Mouse (Mus musculus): ENCODE data around the gene Esm1.
"Not testable (repeated sequence)": the region's sequence is repeated elsewhere in the genome, so short reads cannot be mapped to it uniquely, and the experiment has no call there.

Esm1 gene

DNA sequence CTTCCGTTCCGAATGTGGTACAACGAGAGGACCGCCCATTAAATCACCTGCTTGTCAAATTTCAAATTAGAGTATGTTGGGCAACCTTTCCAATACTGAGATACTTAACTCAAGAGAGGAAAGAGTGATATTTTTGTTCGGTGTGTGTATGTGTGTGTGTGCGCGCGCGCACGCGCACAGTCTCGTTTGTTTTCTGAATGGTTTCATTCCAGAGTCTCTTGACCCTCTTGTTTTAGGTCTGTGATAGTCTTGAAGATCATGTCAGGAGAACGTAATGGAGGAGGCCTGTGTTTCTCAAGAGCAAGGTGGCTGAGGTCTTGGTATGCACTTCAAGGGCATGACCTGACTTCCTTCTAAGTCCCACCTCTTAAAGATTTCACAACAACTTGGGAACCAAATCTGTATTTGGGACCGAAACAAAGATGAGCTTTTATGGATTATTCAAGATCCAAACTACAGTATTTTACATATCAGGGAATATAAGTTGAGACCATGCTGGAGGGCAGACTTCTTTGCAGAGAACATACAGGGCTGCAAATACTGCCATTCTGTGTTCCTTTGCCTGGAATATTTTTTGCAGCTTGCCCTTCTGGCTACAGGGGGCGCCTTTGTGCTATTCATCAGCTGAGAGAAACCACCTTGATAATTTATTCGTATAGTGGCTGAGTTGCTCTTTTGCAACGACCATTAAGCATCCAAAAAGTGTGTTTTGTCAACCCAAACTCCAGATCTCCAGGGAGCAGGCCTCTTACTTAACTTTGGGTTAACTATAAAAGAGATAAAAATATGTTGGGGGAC, 18.4 kb downstream of the Esm1 start:
- DNase-seq = peak; percentile 40

DNA sequence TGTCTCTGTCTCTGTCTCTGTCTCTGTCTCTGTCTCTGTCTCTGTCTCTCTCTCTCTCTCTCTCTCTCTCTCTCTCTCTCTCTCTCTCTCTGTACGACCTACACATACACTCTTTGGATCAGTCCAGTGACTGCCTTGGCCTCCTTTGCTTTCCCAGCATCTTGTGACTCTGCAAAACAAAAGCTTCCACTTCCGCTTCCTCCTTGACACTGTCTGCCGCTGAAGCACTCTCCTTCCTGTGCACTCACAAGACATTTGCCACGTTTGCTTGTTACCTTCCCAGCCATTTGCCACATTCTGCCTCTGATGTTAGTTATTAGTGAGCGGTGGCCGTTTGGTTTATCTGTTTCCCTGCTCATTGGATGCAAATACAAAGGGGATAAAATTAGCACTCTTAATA, 32.7 kb downstream of the Esm1 start:
- DNase-seq = no peak

DNA sequence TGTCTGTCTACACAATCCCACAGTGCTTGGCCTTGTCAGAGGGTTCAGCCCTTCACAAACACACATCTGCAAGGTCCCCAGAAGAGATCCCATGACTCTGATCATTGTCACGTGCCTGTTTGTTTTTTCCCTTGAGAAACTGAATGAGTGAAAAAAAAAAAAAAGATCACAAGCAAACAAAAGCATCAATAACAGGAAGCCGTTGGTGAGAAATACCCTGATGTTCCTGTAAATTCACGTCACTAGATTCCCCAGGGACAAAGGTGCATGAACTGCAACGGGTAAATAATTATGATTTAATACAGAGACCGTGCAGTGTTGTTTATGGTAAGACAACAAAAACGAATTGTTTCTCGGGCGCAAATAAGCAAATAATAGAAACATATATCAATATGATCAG, 35.6 kb downstream of the Esm1 start:
- no peak for DNase-seq

DNA sequence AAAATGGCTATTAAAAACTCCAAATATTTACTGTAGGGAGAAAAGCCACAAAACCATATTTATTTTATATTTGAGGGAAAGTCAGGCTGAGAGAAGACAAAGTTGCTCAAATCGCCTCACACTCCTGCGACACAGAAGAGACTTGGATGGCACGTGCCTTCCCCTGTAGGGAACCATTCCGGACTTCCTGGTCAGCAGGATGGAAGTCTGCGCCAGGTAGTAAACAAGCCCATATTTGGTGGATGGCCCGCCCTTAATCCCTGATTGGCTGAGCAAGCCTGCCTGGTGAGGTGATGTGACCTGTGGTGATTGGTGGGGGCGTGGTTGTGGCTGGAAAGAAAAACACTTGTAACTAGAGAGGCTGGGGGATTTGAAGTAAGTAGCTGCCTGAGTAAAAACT, 43.1 kb downstream of the Esm1 start:
- not testable (repeated sequence) for DNase-seq

DNA sequence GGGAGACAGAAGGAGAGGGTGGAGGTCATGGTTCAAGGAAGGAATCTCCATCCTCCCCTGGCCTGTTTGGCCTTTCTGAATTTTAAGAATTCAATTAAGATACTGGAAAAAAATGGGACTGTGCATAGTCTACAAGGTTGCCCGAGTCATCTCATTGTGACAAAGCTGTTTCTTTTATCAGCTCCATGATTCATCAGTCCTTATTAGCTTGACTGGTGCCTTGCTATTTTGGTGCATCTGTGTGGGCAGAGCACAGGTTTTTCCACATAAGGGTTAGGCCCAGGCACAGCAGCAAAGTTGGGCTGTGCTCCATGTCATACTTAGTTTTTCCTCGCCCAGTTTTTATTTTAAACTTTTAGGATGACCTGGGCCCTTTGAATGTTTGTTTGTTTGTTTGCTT, 47.3 kb downstream of the Esm1 start:
- no peak for DNase-seq

DNA sequence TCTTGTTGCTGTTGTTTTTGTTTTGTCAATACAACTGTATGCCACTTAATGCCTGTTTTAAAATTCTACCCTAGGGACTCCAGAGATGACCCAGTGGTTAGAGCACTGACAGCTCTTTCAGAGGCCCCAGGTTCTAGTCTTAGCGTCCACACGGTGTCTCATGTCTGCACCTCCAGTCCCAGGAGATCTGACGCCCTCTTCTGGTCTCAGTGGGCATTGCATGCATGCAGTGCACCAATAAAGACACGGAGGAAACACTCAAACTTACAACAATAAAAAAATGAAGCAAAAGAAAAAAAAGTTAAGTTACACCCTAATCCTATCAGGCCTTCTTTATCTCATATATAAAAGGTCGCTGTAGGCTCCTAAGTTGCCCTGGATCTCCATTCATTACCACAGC, 47.7 kb downstream of the Esm1 start:
- no peak for DNase-seq

DNA sequence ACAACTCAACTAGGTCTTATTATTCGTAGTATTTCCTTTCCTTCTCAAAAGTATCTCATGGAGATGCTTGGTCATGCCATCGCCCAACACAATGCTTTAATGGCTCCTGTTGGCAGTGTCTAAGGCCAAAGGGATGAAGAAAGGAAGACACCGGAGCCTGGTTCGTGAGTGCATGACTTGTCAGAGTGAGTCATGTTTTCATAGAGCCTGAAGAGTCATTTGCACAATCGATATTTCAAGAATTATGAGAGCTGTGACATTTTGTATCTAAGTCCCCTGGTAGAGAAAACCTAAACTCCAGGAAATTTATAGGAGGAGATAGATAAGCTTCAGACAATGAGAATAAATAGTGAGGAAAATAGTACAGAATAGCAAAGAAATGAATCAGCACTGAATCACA, 49.8 kb downstream of the Esm1 start:
- no peak for DNase-seq

DNA sequence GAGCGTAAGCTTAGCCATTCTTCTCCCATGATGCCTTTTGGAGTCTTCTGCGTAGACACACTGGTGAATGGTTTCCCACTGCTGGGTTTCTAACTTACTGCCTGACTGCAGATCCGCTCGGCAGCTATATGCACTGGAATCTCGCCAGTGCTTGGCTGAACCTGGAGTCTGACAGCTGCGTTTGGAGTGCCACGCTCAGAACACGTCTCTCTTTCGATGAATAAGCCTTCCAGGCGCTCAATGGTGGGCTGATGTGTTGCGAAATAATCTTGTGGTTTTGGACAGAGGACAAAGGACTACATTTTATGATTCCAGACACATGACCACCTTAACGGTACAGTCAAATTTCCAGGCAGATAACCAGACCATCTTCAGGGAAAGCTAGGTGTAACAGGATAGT, 53.4 kb downstream of the Esm1 start:
- no peak for DNase-seq

DNA sequence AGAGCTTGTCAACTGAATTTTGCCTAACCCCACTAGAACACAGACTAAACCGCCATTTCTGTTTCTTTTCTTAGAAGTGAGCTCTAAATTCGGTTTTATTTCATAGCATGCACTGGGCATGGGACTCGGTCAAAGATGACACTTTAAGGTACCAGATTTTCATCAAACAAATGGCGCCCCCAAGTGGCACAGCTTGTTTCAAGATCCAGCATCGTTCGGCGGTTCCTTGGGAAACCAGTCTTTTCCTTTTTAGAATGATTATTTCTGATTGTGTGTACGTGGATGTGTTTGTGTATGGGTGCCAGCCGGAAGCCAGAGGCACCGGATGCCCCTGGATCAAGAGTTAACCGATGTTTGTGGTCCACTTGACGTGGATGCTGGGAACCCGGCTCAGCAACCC, 55.8 kb downstream of the Esm1 start:
- peak; percentile 78 for DNase-seq

DNA sequence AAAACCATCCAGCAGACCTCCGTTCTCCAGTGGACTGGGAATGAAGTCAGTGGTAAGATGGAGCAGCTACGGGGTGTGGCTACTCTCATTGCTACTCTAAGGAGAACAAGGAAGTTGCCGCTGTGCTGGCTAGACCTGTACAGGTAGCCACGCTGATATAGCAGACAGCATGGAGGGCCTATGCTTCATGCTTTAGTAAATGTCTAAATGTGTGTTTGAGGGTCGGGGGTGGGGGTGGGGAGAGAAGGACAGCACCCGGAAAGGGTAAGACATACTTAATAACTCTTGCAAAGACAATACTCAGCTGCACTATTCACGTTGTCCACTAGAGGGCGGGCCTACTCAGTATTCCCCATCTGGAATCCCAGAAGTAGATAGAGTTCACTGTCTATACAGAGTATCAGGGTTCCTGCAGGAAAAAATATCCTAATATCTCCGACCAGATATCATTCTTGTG, 57.1 kb downstream of the Esm1 start:
- DNase-seq = peak; percentile 86

DNA sequence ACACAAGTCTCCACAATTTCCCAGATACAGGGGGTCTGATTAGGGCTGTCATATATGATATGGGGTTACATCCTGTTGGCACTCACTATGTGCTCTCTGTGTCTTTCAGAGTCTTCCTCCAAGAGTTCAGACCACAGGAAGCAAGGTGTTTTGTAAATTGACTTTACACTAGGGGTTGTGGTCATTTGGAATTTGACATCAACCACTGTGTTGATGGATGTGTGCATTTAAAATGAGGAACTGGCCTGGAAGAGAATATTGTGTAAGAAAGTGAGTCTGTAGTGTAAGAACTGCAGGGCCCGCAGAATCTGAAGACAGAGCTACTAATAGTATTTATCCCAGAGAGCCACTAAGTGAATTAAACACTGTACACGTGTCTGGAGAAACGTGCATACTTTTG, 57.7 kb downstream of the Esm1 start:
- no peak for DNase-seq

Measured in kidney, postnatal 10 days (tissue).